Mouse (Mus musculus): ENCODE results near the gene Txnip. TPM values are rescaled to one million over a fixed set of nuclear protein-coding genes. Genes with fewer than 3 reads are reported as not detected.

Gene Txnip
- total RNA-seq, 2 experiments from 2014 or later, result 28.1 to 34.8 TPM

GRCm38 (mm10) chr3:96568605-96569004, 10.8 kb downstream of the Txnip start:
- DNase-seq (ENCODE audit: low spot score in 2 of 2), result no peak

- DNase-seq (ENCODE audit: low spot score in 2 of 2), result no peak
Measured at GRCm38 (mm10) chr3:96569506-96569905, 11.7 kb downstream of the Txnip start.

- DNase-seq (ENCODE audit: low spot score in 2 of 2), result no peak
Measured at GRCm38 (mm10) chr3:96569966-96570605, 12.3 kb downstream of the Txnip start.

- DNase-seq (ENCODE audit: low spot score in 2 of 2), result no peak
Measured at GRCm38 (mm10) chr3:96570643-96571042, 12.9 kb downstream of the Txnip start.

GRCm38 (mm10) chr3:96571336-96571735, 13.6 kb downstream of the Txnip start:
- no peak for DNase-seq (ENCODE audit: low spot score in 2 of 2)

- DNase-seq (ENCODE audit: low spot score in 2 of 2), result no peak
Measured at GRCm38 (mm10) chr3:96571896-96572698, 14.3 kb downstream of the Txnip start.

GRCm38 (mm10) chr3:96573611-96574511, 16.1 kb downstream of the Txnip start:
- DNase-seq (ENCODE audit: low spot score in 2 of 2), result no peak

GRCm38 (mm10) chr3:96575272-96575984, 17.7 kb downstream of the Txnip start:
- no peak for DNase-seq (ENCODE audit: low spot score in 2 of 2)

GRCm38 (mm10) chr3:96576005-96576658, 18.4 kb downstream of the Txnip start:
- no peak for DNase-seq (ENCODE audit: low spot score in 2 of 2)

GRCm38 (mm10) chr3:96576690-96577541, 19.2 kb downstream of the Txnip start, which contains the start of gene Gm16253:
Gm16253 (plus strand) TSS chr3:96576984.
- DNase-seq (ENCODE audit: low spot score in 2 of 2), result peak; percentile 75 to 89

GRCm38 (mm10) chr3:96577566-96577965, 19.8 kb downstream of the Txnip start:
- no peak for DNase-seq (ENCODE audit: low spot score in 2 of 2)

GRCm38 (mm10) chr3:96578561-96579238, 20.9 kb downstream of the Txnip start:
- no peak for DNase-seq (ENCODE audit: low spot score in 2 of 2)

- DNase-seq (ENCODE audit: low spot score in 2 of 2), result no peak
Measured at GRCm38 (mm10) chr3:96579239-96579750, 21.5 kb downstream of the Txnip start.

GRCm38 (mm10) chr3:96579885-96580454, 22.2 kb downstream of the Txnip start:
- DNase-seq (ENCODE audit: low spot score in 2 of 2), result peak; percentile 90 to 94

GRCm38 (mm10) chr3:96581141-96581540, 23.4 kb downstream of the Txnip start:
- no peak for DNase-seq (ENCODE audit: low spot score in 2 of 2)

- DNase-seq (ENCODE audit: low spot score in 2 of 2), result no peak
Measured at GRCm38 (mm10) chr3:96581771-96582515, 24.2 kb downstream of the Txnip start.

- DNase-seq (ENCODE audit: low spot score in 2 of 2), result no peak
Measured at GRCm38 (mm10) chr3:96583386-96583785, 25.6 kb downstream of the Txnip start.
